Mouse (Mus musculus): ENCODE measurements around the gene Rbmx2. TPM values are rescaled to one million over a fixed set of nuclear protein-coding genes. Genes with fewer than 3 reads are reported as not detected.
A peak's percentile ranks its signal among the peaks of the same experiment; 100 is the strongest.

Gene Rbmx2
- polyA plus RNA-seq (2015; fragmentation: Nextera tagmentation; extraction: Ambion mirVana) = 19.8 and 21.7 TPM in 2 replicates

GRCm38 (mm10) chrX:48694864-48695371 lies at the start of gene Rbmx2:
Rbmx2 (plus strand) TSS chrX:48695004.
- Histone ChIP-seq H3K27me3 (no peaks in the 10 kb centered on the region), H3K36me3 (no peaks in the 10 kb centered on the region), H3K4me2 (replicated peaks) (peak within 1 kb of the TSS; percentile 53), H3K9ac (peak within 1 kb of the TSS; percentile 34), H3K4me3 (replicated peaks) (peak within 1 kb of the TSS; percentile 60), H3K4me1 (no peaks in the 10 kb centered on the region), H3K9me3 (replicated peaks) (no peaks in the 10 kb centered on the region), H3K27ac (replicated peaks) (0 out of 2 replicates have a peak within 1 kb of the TSS, but pooled peaks have one; percentile 4)
- 15% methylated on average over 42 of the region's 42 CpGs for whole genome bisulfite sequencing
- ATAC-seq (ENCODE audit: insufficient number of reproducible peaks, low FRiP score, low TSS enrichment, low read depth) = peak; percentile 94

- no peaks in the 10 kb centered on the region for H3K9me3 ChIP-seq (replicated peaks)
- 31% methylated on average over 6 of the region's 6 CpGs for WGBS
- no peak overlapping the region for H3K4me2 ChIP-seq (replicated peaks)
- no peaks in the 10 kb centered on the region for H3K4me1 ChIP-seq
- H3K27ac ChIP-seq (replicated peaks) = no peak overlapping the region
- H3K4me3 ChIP-seq (replicated peaks) = no peak overlapping the region
- H3K9ac ChIP-seq = no peak overlapping the region
- H3K36me3 ChIP-seq = no peaks in the 10 kb centered on the region
- H3K27me3 ChIP-seq = no peaks in the 10 kb centered on the region
- ATAC-seq (ENCODE audit: insufficient number of reproducible peaks, low FRiP score, low TSS enrichment, low read depth) = no peak
Observed at GRCm38 (mm10) chrX:48666807-48667206, 28.0 kb upstream of the Rbmx2 start.

GRCm38 (mm10) chrX:48669588-48669987 lies 25.2 kb upstream of the Rbmx2 start:
- WGBS = 65% methylated on average over 3 of the region's 3 CpGs
- Histone ChIP-seq H3K4me2 (replicated peaks) (no peak overlapping the region), H3K4me1 (no peaks in the 10 kb centered on the region), H3K36me3 (no peaks in the 10 kb centered on the region), H3K27ac (replicated peaks) (no peak overlapping the region), H3K27me3 (no peaks in the 10 kb centered on the region), H3K4me3 (replicated peaks) (no peak overlapping the region), H3K9me3 (replicated peaks) (no peaks in the 10 kb centered on the region), H3K9ac (no peak overlapping the region)
- no peak for ATAC-seq (ENCODE audit: insufficient number of reproducible peaks, low FRiP score, low TSS enrichment, low read depth)

- no peak for ATAC-seq (ENCODE audit: insufficient number of reproducible peaks, low FRiP score, low TSS enrichment, low read depth)
- no peak overlapping the region for H3K4me2 ChIP-seq (replicated peaks)
- H3K27ac ChIP-seq (replicated peaks) = no peak overlapping the region
- WGBS = 61% methylated on average over 3 of the region's 3 CpGs
- no peak overlapping the region for H3K4me3 ChIP-seq (replicated peaks)
- H3K9me3 ChIP-seq (replicated peaks) = no peaks in the 10 kb centered on the region
- H3K27me3 ChIP-seq = no peaks in the 10 kb centered on the region
- H3K4me1 ChIP-seq = no peaks in the 10 kb centered on the region
- no peak overlapping the region for H3K9ac ChIP-seq
- H3K36me3 ChIP-seq = no peaks in the 10 kb centered on the region
Observed at GRCm38 (mm10) chrX:48671714-48672113, 23.1 kb upstream of the Rbmx2 start.

GRCm38 (mm10) chrX:48674171-48674570 lies 20.6 kb upstream of the Rbmx2 start, which contains the start of gene Gpr119:
Gpr119 (minus strand) TSS chrX:48674478.
- no peaks in the 10 kb centered on the region for H3K27me3 ChIP-seq
- no peak within 1 kb of the TSS for H3K27ac ChIP-seq (replicated peaks)
- no peak for ATAC-seq (ENCODE audit: insufficient number of reproducible peaks, low FRiP score, low TSS enrichment, low read depth)
- H3K4me1 ChIP-seq = no peaks in the 10 kb centered on the region
- no peaks in the 10 kb centered on the region for H3K36me3 ChIP-seq
- H3K9me3 ChIP-seq (replicated peaks) = no peaks in the 10 kb centered on the region
- WGBS = 41% methylated on average over 4 of the region's 4 CpGs
- H3K4me2 ChIP-seq (replicated peaks) = no peak within 1 kb of the TSS
- H3K9ac ChIP-seq = no peak within 1 kb of the TSS
- H3K4me3 ChIP-seq (replicated peaks) = no peak within 1 kb of the TSS

- Histone ChIP-seq H3K9me3 (replicated peaks) (no peaks in the 10 kb centered on the region), H3K9ac (no peak overlapping the region), H3K36me3 (no peaks in the 10 kb centered on the region), H3K4me3 (replicated peaks) (no peak overlapping the region), H3K27me3 (no peaks in the 10 kb centered on the region), H3K4me2 (replicated peaks) (no peak overlapping the region), H3K27ac (replicated peaks) (no peak overlapping the region), H3K4me1 (no peaks in the 10 kb centered on the region)
- WGBS = 17% methylated on average over 3 of the region's 3 CpGs
- no peak for ATAC-seq (ENCODE audit: insufficient number of reproducible peaks, low FRiP score, low TSS enrichment, low read depth)
Observed at GRCm38 (mm10) chrX:48683451-48683850, 11.4 kb upstream of the Rbmx2 start.

- no peaks in the 10 kb centered on the region for H3K9me3 ChIP-seq (replicated peaks)
- no peaks in the 10 kb centered on the region for H3K27me3 ChIP-seq
- WGBS = 73% methylated on average over 5 of the region's 5 CpGs
- no peak for ATAC-seq (ENCODE audit: insufficient number of reproducible peaks, low FRiP score, low TSS enrichment, low read depth)
- no peaks in the 10 kb centered on the region for H3K4me1 ChIP-seq
- no peak overlapping the region for H3K9ac ChIP-seq
- H3K4me3 ChIP-seq (replicated peaks) = no peak overlapping the region
- no peaks in the 10 kb centered on the region for H3K36me3 ChIP-seq
- H3K27ac ChIP-seq (replicated peaks) = no peak overlapping the region
- no peak overlapping the region for H3K4me2 ChIP-seq (replicated peaks)
Observed at GRCm38 (mm10) chrX:48683857-48684256, 10.9 kb upstream of the Rbmx2 start.

- Histone ChIP-seq H3K27me3 (no peaks in the 10 kb centered on the region), H3K9ac (no peak overlapping the region), H3K9me3 (replicated peaks) (no peaks in the 10 kb centered on the region), H3K4me1 (no peaks in the 10 kb centered on the region), H3K27ac (replicated peaks) (no peak overlapping the region), H3K4me2 (replicated peaks) (peak overlapping the region; percentile 53), H3K36me3 (no peaks in the 10 kb centered on the region), H3K4me3 (replicated peaks) (peak overlapping the region; percentile 60)
- ATAC-seq (ENCODE audit: insufficient number of reproducible peaks, low FRiP score, low TSS enrichment, low read depth) = peak; percentile 77
- 16% methylated on average over 6 of the region's 6 CpGs for WGBS
Observed at GRCm38 (mm10) chrX:48694460-48694859, 344 bp upstream of the Rbmx2 start.

- no peaks in the 10 kb centered on the region for H3K9me3 ChIP-seq (replicated peaks)
- ATAC-seq (ENCODE audit: insufficient number of reproducible peaks, low FRiP score, low TSS enrichment, low read depth) = no peak
- 91% methylated on average over 10 of the region's 10 CpGs for WGBS
Observed at GRCm38 (mm10) chrX:48709701-48710100, 14.9 kb downstream of the Rbmx2 start.

GRCm38 (mm10) chrX:48712846-48713245 lies 18.0 kb downstream of the Rbmx2 start:
- Histone ChIP-seq H3K9ac (no peak overlapping the region), H3K4me2 (replicated peaks) (no peak overlapping the region), H3K4me1 (no peaks in the 10 kb centered on the region), H3K27me3 (no peaks in the 10 kb centered on the region), H3K4me3 (replicated peaks) (no peak overlapping the region), H3K36me3 (no peaks in the 10 kb centered on the region), H3K27ac (replicated peaks) (no peak overlapping the region), H3K9me3 (replicated peaks) (no peaks in the 10 kb centered on the region)
- ATAC-seq (ENCODE audit: insufficient number of reproducible peaks, low FRiP score, low TSS enrichment, low read depth) = no peak
- 88% methylated on average over 8 of the region's 8 CpGs for WGBS

More at GRCm38 (mm10) chrX:48709701-48710100, 14.9 kb downstream of the Rbmx2 start:
- Histone ChIP-seq H3K27me3 (no peaks in the 10 kb centered on the region), H3K4me3 (replicated peaks) (no peak overlapping the region), H3K9ac (no peak overlapping the region), H3K4me1 (no peaks in the 10 kb centered on the region), H3K27ac (replicated peaks) (no peak overlapping the region), H3K4me2 (replicated peaks) (no peak overlapping the region), H3K36me3 (no peaks in the 10 kb centered on the region)

GRCm38 (mm10) chrX:48754710-48755283 lies 60.0 kb downstream of the Rbmx2 start:
- Histone ChIP-seq H3K4me2 (replicated peaks) (no peak overlapping the region), H3K27ac (replicated peaks) (no peak overlapping the region), H3K4me1 (no peaks in the 10 kb centered on the region), H3K9me3 (replicated peaks) (no peaks in the 10 kb centered on the region), H3K9ac (no peak overlapping the region), H3K27me3 (no peaks in the 10 kb centered on the region), H3K36me3 (no peaks in the 10 kb centered on the region), H3K4me3 (replicated peaks) (no peak overlapping the region)
- no peak for ATAC-seq (ENCODE audit: insufficient number of reproducible peaks, low FRiP score, low TSS enrichment, low read depth)
- WGBS = 44% methylated on average over 2 of the region's 2 CpGs

All from embryonic facial prominence, embryonic 15.5 days (tissue).